Mouse (Mus musculus): ENCODE measurements around the gene Trarg1.

- TF ChIP-seq POLR2A (IDR thresholded peaks at IDR 0.05; ENCODE audit: extremely low read depth, insufficient read depth, low read length) (no peak), CTCF (IDR thresholded peaks at IDR 0.05; ENCODE audit: extremely low read depth, insufficient read depth, low read length) (no peak)
Measured at GRCm38 (mm10) chr11:76630487-76630886, 49.1 kb upstream of the Trarg1 start.

Data from cortical plate, adult 2 months (tissue).